Mouse (Mus musculus): ENCODE results near the gene Lyg2.

Lyg2 gene

DNA sequence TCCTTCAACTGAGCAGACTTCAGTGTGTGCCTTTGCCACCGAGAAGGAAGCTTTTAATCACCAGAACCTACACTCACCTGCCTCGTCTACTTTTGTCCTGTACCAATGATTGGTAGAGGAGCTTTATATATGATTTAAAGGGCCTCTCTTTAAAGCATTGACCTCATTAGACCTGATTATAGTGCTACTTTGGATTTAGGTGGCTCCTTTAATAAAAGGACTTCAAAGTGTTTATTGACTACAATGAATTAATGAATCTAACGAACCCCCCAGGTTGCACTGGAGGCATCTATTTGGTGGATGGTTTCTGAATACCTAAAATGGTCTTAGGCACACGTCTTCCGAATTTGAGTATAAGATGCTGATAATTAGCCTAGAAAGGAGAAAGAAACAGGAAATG lies at the start of gene Lyg2:
Gene Lyg2, minus strand, starts transcription at position 101 of the 400 bp plus-strand sequence.
- DNase-seq (ENCODE audit: low read depth, low spot score), result no peak

DNA sequence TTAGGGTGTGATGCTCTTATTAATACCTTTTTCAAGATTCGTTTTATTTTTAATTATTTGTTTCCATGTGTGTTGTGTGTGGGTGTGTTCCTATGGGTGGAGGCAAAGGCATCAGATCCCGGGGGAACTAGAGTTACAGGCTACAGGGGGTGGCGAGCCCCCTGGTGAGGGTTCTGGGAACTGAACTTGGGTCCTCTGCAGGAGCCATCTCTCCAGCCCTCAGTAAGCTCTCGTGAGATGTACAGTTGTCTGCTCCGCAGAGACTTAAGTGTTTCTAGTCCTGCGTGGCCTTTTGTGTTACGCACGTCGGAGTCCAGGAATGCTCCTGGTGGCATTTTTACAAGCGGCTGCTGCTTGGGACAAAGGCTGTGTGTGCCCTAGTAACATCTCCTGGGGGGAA lies 49.3 kb upstream of the Lyg2 start:
- no peak for DNase-seq (ENCODE audit: low read depth, low spot score)

DNA sequence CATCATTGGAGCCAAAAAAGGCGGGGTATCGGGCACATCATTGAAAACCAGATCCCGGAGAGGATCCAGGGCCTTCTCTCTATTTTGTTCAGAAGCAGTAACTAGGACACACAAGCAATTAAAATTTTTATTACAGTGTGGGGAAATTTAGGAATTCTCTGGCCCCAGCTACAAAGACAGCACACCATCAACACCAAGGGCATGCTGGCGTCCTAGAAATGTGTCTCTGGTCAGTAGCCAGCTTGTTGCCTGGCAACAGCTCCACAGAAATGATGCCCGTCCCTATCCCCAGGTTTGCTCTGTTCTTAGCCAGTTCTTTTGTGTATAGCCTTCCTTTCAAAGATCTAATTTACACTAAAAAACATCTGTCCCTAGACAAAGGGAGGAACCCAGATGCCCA lies 43.2 kb upstream of the Lyg2 start:
- no peak for DNase-seq (ENCODE audit: low read depth, low spot score)

DNA sequence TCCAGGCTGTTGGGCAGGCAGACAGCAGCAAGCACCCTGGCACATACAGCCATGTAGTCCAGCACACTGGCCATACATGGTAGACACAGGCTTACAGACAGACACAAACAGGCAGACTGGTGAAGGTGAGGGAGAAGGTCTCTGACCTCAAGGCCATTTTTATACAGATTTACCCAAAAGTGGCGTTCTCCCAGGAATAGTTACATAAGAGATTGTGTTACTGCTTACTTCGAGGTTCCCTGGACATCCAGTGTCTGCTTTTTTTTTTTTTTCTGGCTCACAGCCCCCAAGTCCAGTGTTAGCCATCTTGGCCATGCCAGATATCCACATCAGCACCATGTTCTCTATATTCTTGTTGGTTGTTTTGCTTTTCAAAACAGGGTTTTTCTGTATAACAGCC lies 42.2 kb upstream of the Lyg2 start:
- no peak for DNase-seq (ENCODE audit: low read depth, low spot score)

DNA sequence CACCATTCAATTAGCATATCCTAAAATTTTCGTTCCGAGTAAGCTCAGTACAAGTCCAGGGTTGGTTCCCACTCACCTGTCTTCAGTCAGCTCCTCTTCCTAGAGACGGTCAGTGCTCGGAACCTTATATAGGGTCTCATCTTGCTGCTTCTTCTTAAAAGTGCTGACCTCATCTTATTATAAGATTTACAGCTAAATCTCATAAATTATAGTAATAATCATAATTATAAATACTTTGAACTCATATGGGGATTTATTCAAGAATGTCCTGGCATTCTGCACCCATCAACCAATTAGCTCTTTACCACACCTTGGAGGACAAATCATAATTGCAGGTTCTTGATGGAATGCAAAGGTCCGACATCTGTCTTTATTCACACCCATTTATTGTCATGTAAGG lies 41.4 kb upstream of the Lyg2 start, which contains the start of gene Lyg1:
Gene Lyg1, minus strand, starts transcription at position 101 of the 400 bp plus-strand sequence.
- DNase-seq (ENCODE audit: low read depth, low spot score), result no peak

DNA sequence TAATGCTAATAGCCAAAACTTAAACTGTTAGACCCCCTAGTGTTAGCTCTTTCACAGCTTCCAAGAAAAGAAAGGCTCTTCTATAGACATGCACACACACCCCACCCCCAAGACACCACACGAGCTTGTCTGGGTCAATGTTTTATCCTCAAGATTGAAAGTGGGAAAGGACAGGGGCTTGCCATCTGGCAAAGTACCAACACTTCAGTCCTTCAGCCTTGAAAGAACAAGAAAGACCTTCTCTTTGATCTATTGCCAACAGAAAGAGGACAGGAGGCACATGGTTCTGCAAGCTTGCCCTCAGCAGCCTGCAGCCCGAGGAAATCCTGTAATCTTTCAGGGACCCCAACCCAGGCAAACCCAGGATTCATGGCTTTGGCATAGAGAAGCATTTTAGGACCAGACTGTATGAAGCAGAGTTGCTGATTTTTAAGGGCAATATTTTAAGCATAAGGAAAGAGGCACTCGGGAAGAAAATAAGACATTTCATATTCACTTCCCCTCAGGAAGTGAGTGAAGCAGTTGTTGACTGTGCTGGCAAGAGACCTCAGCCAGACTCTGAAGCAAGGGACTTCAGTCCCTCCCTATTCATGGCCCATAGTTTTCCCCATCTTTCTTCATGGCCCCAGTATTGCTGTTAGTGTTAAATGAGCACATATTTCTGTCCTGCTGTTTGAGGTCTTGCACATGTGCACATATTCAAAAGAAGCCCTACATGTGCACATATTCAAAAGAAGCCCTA lies 40.6 kb upstream of the Lyg2 start:
- DNase-seq (ENCODE audit: low read depth, low spot score), result no peak

DNA sequence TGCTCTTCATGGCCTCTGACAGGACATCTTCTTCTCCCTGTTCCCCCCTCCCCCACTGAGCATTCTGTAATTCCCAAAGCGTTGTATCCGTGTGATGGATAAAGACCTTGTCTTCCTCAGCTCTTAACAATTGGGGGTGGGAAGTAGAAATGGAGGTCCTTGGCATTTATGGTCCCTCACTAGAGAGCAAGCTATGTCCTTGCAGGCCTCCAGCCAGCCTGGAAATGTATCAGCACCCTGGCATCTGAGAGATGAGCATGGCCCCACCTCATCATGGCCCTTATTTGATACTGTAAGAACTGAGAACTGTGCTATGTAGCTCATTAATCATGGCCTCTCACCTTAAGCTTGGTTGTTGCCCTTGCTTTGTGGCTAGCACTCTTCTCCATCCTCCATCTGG lies 39.0 kb upstream of the Lyg2 start:
- no peak for DNase-seq (ENCODE audit: low read depth, low spot score)

DNA sequence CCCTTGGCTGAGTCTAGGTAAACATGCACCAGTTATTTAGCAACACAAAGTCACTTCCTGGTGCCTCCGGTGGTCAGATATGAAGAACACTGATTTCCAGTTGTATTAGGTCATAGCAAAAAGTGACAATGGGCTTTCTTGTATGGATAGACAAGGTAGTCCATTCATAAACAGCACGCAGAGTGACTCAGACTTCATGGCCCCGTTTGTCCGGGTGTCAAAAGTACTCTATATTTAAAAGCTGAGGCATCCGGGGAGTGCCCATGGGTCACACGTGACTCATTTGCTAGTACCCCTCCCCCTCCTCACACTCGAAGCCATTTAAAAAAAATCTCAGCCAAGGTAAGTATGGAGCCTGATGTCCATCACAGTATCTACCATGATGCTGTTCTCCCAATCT lies 38.5 kb upstream of the Lyg2 start:
- no peak for DNase-seq (ENCODE audit: low read depth, low spot score)

DNA sequence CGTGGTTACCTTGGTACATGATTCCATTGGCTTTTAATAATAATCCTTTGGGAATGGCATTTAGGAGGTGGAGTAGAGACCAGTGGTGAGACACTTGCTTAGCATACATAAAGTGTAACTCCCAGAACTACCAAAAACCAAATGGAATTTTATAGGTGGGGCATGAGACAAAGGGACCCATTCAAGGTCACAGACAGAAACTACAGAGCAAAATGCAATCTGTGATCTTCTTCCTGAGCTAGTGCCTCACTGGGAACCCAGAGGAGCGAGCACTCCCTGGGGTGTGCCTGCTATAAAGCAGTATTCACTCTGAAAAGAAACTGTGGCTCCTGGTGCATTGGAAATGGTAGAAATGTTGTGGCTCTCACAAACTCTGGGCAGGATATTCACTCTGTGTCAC lies 32.6 kb upstream of the Lyg2 start:
- no peak for DNase-seq (ENCODE audit: low read depth, low spot score)

DNA sequence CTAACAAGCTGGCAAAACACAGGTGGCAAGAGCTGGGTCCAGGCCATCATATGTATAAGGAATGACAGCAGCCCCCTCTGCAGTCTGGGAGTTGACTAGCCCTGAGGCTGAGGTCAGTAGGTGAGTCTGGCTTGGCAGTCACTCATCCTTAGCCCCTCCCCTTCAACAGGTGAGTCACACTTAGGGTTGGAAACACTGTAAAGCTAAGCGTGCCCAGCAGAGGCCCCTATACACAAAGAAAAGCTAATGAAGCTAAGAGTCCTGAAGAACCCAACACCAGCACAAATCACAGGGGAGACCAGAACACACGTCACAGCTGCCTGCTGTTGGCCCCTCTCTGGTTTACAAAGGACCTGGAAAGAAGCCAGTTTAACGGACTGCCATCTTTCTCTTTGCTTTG lies 15.5 kb upstream of the Lyg2 start:
- DNase-seq (ENCODE audit: low read depth, low spot score), result no peak

DNA sequence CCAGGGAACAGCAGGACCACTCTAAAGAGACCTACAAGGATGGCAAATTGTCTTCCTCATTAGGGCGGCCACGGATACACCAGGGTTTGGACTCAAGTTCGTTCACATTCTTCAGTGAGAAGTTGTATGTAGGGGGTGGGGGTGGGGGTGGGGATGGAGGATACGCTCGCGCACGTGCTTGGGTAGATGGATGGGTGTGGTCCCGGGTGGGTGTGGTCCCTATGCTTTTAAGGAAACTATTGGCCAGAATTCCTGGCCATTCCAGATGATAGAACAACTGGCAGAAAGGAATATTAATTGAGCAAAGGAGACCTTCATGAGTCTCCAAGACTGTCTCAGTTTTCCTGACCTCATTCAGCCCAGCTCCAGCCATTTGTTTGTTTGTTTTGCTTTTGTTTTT lies 9.7 kb upstream of the Lyg2 start:
- no peak for DNase-seq (ENCODE audit: low read depth, low spot score)

DNA sequence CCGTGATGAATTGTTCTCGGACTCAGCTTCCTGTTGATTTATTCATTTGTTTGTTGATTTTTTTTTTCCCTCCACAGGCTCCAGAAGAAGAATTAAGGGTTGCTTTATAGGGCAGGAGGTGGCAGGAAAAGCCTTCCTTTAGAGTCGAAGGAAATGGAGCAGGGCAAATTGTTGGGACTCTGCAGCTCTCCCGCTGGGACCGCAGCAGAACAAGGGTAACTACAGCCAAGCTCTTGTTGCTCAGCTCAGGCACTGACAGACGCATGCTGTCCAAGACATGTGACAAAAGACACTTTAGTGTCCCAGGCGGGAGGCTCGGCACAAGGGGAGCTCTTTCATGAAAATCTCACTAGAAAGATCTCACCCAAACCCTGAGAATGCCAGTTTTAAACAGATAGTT lies 6.2 kb upstream of the Lyg2 start:
- no peak for DNase-seq (ENCODE audit: low read depth, low spot score)

DNA sequence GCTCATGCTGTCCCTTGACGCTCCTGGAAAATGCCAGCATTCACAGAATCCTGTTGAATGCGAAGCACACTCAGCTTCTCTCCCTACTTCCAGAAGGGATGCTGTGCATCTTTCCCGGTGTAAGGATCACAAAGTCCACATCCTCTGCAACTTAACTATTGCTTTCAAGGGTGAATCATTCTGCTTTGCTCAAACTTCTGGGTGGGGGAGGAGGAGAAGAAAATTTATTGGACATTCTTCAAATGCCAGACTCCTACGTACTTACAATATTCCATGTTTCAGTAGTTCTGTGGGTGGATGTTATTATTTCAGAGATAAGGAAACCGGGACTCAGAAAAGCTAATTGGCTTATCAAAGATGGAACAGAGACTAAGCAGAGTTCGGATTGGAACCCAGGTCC lies 1.8 kb upstream of the Lyg2 start:
- DNase-seq (ENCODE audit: low read depth, low spot score), result no peak

DNA sequence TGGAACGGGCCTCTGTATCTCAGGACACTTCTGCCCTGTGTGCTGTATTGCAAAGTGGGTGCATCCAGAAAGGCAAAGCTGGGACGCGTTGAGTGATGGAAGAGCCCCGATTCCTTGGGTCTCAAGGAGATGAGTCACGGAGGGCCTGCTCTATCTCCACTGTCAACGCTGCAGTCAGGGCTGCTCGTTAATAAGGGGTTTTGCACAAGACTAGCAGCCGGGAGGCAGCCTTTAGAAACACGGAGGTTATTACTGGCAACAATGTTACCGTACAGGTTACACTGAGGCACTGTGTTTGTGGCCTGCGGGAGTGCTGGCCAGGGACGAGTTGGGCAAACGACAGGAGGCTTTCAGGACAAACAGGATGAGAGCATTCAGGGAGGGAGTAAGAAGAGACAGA lies 1.4 kb upstream of the Lyg2 start:
- no peak for DNase-seq (ENCODE audit: low read depth, low spot score)

DNA sequence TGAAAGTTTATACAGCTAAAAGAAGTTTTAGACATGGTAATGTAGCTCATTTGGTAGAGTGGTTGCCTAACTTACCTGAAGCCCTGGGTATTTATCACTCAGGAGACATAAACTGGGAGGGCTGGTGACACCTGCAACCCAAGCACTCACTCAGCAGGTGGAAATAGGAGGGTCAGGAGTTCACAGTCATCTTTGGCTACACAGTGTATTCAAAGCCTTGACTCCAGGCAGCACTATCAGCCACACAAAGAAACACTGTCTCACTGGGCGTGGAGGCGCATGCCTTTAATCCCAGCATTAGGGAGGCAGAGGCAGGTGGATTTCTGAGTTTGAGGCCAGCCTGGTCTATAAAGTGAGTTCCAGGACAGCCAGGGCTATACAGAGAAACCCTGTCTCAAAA lies 3.5 kb downstream of the Lyg2 start:
- no peak for DNase-seq (ENCODE audit: low read depth, low spot score)

DNA sequence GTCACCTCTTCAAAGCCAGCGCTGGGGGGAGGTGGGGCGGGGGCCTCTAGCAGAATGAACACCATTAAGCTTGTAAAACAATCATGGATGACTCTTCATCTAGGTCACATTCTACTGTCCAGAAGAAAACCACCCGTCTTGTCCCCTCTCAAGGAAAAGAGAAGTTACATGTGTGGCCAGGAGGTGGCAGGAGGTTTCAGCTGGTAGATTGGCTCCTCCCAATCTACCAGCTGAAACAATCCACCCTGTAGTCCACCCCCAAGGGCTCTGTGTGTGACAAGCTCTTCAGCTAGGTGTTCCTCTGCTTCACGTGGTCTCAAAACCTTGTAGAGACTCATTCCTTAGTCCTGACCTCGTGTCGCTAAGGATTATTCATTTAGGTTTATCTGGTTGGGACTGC lies 13.1 kb downstream of the Lyg2 start:
- DNase-seq (ENCODE audit: low read depth, low spot score), result no peak

DNA sequence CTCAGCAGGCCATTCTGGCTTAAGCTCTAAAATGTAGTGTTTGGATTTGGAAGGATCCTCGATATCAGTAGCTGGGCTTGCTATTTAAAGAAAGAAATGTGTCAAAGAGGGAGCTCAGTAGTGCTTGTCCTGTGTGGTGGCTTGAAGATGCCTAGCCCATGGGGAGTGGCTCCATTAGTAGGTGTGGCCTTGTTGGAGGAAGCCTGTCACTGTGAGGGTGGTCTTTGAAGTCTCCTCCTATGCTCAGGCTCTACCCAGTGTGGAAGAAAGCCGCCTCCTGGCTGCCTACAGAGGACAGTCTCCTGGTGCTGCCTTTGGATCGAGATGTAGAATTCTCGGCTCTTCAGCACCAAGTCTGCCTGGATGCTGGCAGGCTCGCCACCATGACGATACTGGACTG lies 16.0 kb downstream of the Lyg2 start:
- DNase-seq (ENCODE audit: low read depth, low spot score), result no peak

DNA sequence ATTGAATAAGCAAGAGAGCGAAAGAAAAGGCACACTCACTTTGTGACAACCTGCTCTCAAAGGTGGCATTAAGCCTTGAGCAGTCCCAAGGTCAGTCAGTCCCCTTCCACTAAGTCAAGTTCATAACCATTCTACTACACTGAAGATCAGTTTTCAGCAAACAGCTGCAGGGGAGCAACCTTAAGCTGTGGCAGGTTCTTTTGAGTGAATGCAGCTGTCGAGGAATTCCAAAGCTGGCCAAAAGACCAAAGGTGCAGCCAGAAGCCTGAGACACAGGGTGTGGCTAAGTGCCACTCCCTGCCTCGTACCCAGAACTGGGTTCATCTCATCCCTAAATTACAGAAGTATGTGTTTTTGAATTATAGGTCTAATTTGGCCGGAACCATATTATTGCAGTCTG lies 16.5 kb downstream of the Lyg2 start:
- DNase-seq (ENCODE audit: low read depth, low spot score), result no peak

DNA sequence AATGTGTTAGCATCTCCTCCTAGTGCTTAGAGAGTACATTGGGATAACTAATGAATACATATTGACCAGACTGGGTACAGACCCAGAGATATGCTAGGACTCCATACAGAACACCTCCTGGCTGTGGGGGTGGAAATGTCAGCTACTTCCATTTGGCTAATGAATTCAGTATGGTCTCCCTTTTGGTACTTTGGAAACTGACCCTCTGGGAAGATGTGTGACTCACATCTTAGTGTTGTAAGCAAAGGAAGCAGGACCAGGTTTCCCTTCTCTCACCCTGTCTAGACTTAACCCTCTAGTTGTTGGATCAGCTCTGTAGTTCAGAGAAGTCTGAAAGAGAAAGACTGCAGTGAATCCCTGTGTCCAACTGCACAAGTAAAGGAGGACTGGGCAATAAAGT lies 21.7 kb downstream of the Lyg2 start:
- DNase-seq (ENCODE audit: low read depth, low spot score), result no peak

DNA sequence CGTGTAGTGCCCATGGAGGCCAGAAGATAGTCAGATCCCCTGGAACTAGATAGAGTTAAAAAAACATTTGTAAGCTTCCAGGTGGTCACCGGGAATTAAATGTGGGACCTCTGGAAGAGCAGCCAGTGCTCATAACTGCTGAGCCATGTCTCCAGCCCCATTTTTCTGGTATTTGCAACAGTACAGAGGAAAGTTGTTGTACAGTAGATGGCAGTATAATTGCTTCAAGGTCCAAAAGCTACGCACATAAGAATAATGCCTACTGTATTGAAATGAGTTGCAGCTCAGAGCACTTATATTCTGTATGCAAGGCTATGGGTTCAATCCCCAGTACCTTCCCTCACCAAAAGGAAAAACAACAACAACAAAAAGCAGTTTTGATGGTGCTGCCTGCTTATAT lies 24.9 kb downstream of the Lyg2 start:
- DNase-seq (ENCODE audit: low read depth, low spot score), result no peak

DNA sequence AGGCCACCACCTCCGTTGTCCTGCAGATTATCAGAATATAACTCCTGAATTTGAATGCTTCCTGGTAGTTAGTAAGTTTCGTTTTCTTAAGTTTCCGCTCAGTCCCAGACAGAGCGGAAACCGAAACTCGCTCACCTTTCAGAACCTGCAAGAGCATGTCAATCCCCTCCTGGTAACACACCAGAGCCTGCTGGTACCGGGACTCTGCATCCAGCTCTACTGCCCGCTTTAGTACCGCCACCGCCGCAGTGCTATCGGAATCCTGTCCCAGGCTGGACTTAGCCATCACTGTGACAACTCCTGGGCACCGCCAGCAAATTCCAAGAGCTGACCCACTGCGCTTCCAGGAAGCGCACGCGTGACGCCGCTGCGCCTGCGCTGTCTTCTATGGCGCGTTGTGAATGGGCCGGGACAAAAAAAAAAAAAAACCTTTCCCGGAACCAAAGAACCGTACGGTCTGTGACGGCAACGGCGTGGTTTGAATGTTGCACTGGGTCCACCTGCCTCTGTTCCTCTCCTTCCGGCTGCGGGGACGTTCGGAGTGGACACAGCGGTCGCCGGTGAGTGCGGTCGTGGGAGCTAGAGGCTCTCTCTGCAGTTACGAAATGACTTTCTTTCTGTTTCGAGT lies 26.2 kb downstream of the Lyg2 start, which contains the start of the genes Mitd1 and Mrpl30:
Gene Mitd1, minus strand, starts transcription at position 387 of the 628 bp plus-strand sequence.
Gene Mrpl30, plus strand, starts transcription at position 453 of the 628 bp plus-strand sequence.
- peak; percentile 91 for DNase-seq (ENCODE audit: low read depth, low spot score)

DNA sequence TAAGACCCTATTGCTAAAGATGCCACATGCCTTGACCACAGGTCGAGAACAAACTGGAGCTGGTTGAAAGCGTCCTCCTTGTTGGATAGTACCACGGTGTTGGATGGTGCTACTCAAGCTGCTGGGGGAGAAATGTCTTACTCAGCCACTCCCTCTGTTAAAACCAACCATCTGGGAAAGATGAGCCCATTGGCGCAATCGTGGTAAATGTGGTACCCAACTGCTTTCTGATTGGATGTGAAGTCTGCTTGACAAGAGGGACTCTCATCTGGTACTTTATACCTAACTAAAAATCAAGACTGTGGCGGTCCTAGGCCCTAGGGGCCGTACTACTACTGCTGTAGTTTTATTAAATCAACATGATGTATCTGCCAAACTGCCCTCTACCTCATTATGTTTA lies 27.1 kb downstream of the Lyg2 start:
- DNase-seq (ENCODE audit: low read depth, low spot score), result no peak

DNA sequence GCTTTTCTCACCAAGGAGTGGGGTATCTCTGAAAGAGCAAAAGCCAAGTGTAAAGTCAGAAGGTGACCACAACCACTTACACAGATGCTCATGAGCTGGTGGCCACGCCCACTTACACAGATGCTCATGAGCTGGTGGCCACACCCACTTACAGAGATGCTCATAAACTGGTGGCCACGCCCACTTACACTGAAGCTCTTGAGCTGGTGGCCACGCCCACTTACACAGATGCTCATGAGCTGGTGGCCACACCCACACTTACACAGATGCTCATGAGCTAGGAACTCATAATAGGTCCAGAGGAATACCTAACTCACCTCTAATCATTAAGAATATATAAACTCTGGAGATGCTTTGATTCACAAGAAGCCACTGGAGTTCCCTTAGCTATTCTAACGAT lies 31.8 kb downstream of the Lyg2 start:
- DNase-seq (ENCODE audit: low read depth, low spot score), result no peak
